Mouse (Mus musculus): ENCODE results near the gene Map3k7cl. TPM values are rescaled to one million over a fixed set of nuclear protein-coding genes. Genes with fewer than 3 reads are reported as not detected.

Map3k7cl gene
- 14.5 TPM for polyA plus RNA-seq (2014; fragmentation: Illumina TruSeq; extraction: RNeasy Lipid Tissue Mini Kit (QIAGEN cat#74804))

GRCm38 (mm10) chr16:87552907-87553691, at the start of gene Map3k7cl:
TSS of gene Map3k7cl (plus strand) at chr16:87553330.

Other genes with a start within 250 kb of the Map3k7cl start
- 25.4 TPM for gene N6amt1, start 199.1 kb upstream of the Map3k7cl start, polyA plus RNA-seq (2014; fragmentation: Illumina TruSeq; extraction: RNeasy Lipid Tissue Mini Kit (QIAGEN cat#74804))
- 57.2 TPM for gene Ltn1, start 120.7 kb upstream of the Map3k7cl start, polyA plus RNA-seq (2014; fragmentation: Illumina TruSeq; extraction: RNeasy Lipid Tissue Mini Kit (QIAGEN cat#74804))
- gene Rwdd2b, start 112.8 kb upstream of the Map3k7cl start, polyA plus RNA-seq (2014; fragmentation: Illumina TruSeq; extraction: RNeasy Lipid Tissue Mini Kit (QIAGEN cat#74804)) = 7.9 TPM
- 120 TPM for gene Usp16, start 98.6 kb upstream of the Map3k7cl start, polyA plus RNA-seq (2014; fragmentation: Illumina TruSeq; extraction: RNeasy Lipid Tissue Mini Kit (QIAGEN cat#74804))
- gene Cct8, start 57.5 kb upstream of the Map3k7cl start, polyA plus RNA-seq (2014; fragmentation: Illumina TruSeq; extraction: RNeasy Lipid Tissue Mini Kit (QIAGEN cat#74804)) = 584 TPM
- 45.5 TPM for gene Bach1, start 145.6 kb downstream of the Map3k7cl start, polyA plus RNA-seq (2014; fragmentation: Illumina TruSeq; extraction: RNeasy Lipid Tissue Mini Kit (QIAGEN cat#74804))

Data from ovary, adult 10 weeks (tissue).